Mouse (Mus musculus) olfactory bulb, adult 2 months (tissue): ENCODE results near the gene Bcorl1.

Source experiments
- CTCF ChIP-seq: fragments of 200-500 bp; IDR thresholded peaks from 2 replicates; pipeline ENCODE4 v1.5.1; 2012; ENCODE audit warnings: low read depth, mild to moderate bottlenecking, low read length, moderate library complexity; ENCODE audit not compliant: insufficient read depth
- POLR2A ChIP-seq: fragments of 200-500 bp; IDR thresholded peaks from 2 replicates; pipeline ENCODE4 v1.6.1; 2012; ENCODE audit warnings: mild to moderate bottlenecking, low read depth, low read length, moderate library complexity; ENCODE audit not compliant: insufficient read depth

- TF ChIP-seq CTCF (no peak), POLR2A (no peak)
Measured at GRCm38 (mm10) chrX:48410388-48410776, 69.2 kb downstream of the Bcorl1 start.
